Mouse (Mus musculus): Measurements from ENCODE around the gene Dnajc16.

The Dnajc16 gene

GRCm38 (mm10) chr4:141762102-141762598 lies 28.6 kb downstream of the Dnajc16 start:
- no peak for DNase-seq (ENCODE audit: low spot score)

GRCm38 (mm10) chr4:141760942-141761341 lies 29.8 kb downstream of the Dnajc16 start:
- no peak for DNase-seq (ENCODE audit: low spot score)

GRCm38 (mm10) chr4:141758874-141759542 lies 31.7 kb downstream of the Dnajc16 start:
- DNase-seq (ENCODE audit: low spot score), result no peak

GRCm38 (mm10) chr4:141757124-141757523 lies 33.6 kb downstream of the Dnajc16 start:
- no peak for DNase-seq (ENCODE audit: low spot score)

- no peak for DNase-seq (ENCODE audit: low spot score)
These were observed 35.3 kb downstream of the Dnajc16 start for GRCm38 (mm10) chr4:141755375-141755930.

GRCm38 (mm10) chr4:141752076-141752421 lies 38.7 kb downstream of the Dnajc16 start:
- no peak for DNase-seq (ENCODE audit: low spot score)

- DNase-seq (ENCODE audit: low spot score), result no peak
These were observed 39.2 kb downstream of the Dnajc16 start for GRCm38 (mm10) chr4:141751419-141752075.

- no peak for DNase-seq (ENCODE audit: low spot score)
These were observed 39.9 kb downstream of the Dnajc16 start for GRCm38 (mm10) chr4:141750826-141751225.

- no peak for DNase-seq (ENCODE audit: low spot score)
These were observed 41.2 kb downstream of the Dnajc16 start for GRCm38 (mm10) chr4:141749557-141749956.

GRCm38 (mm10) chr4:141746578-141747346 lies 44.0 kb downstream of the Dnajc16 start, which contains the start of gene Agmat:
Gene Agmat (plus strand): TSS chr4:141746672.
- no peak for DNase-seq (ENCODE audit: low spot score)

- no peak for DNase-seq (ENCODE audit: low spot score)
These were observed 48.4 kb downstream of the Dnajc16 start for GRCm38 (mm10) chr4:141742381-141742780.

- no peak for DNase-seq (ENCODE audit: low spot score)
These were observed 48.9 kb downstream of the Dnajc16 start for GRCm38 (mm10) chr4:141741856-141742255.

- DNase-seq (ENCODE audit: low spot score), result no peak
These were observed 52.7 kb downstream of the Dnajc16 start for GRCm38 (mm10) chr4:141738015-141738414.

GRCm38 (mm10) chr4:141736856-141737255 lies 53.9 kb downstream of the Dnajc16 start:
- no peak for DNase-seq (ENCODE audit: low spot score)

GRCm38 (mm10) chr4:141735206-141735560 lies 55.5 kb downstream of the Dnajc16 start:
- DNase-seq (ENCODE audit: low spot score), result no peak

GRCm38 (mm10) chr4:141734446-141735205 lies 56.1 kb downstream of the Dnajc16 start:
- peak; percentile 94 for DNase-seq (ENCODE audit: low spot score)

- DNase-seq (ENCODE audit: low spot score), result no peak
These were observed 59.0 kb downstream of the Dnajc16 start for GRCm38 (mm10) chr4:141731766-141732165.

GRCm38 (mm10) chr4:141730401-141730800 lies 60.3 kb downstream of the Dnajc16 start:
- no peak for DNase-seq (ENCODE audit: low spot score)

GRCm38 (mm10) chr4:141729266-141729665 lies 61.5 kb downstream of the Dnajc16 start:
- no peak for DNase-seq (ENCODE audit: low spot score)

GRCm38 (mm10) chr4:141725738-141726137 lies 65.0 kb downstream of the Dnajc16 start:
- DNase-seq (ENCODE audit: low spot score), result no peak

GRCm38 (mm10) chr4:141725277-141725676 lies 65.5 kb downstream of the Dnajc16 start:
- DNase-seq (ENCODE audit: low spot score), result no peak

GRCm38 (mm10) chr4:141724594-141724993 lies 66.1 kb downstream of the Dnajc16 start:
- no peak for DNase-seq (ENCODE audit: low spot score)

Data from retina, embryonic 14.5 days (tissue).